Mouse (Mus musculus) C2C12 (cell line): Measurements from ENCODE around the gene Fchsd2. TPM values are rescaled to one million over a fixed set of nuclear protein-coding genes. Genes with fewer than 3 reads are reported as not detected.

Experiments
- H3K27me3 ChIP-seq: one replicate; pipeline ENCODE4 v1.6.1; 2011; ENCODE audit not compliant: control insufficient read depth, insufficient read depth, insufficient read length
- H3K36me3 ChIP-seq: one replicate; pipeline ENCODE4 v1.6.1; 2011; ENCODE audit not compliant: control insufficient read depth, insufficient read depth
- H3K4me3 ChIP-seq: one replicate; pipeline ENCODE4 v1.5.1; 2011; ENCODE audit warnings: mild to moderate bottlenecking, control low read depth; ENCODE audit not compliant: poor library complexity, insufficient read depth, severe bottlenecking
- H3K79me2 ChIP-seq: one replicate; pipeline ENCODE4 v1.6.1; 2011; ENCODE audit not compliant: control insufficient read depth, insufficient read depth
- H3K79me3 ChIP-seq: one replicate; pipeline ENCODE4 v1.6.1; 2011; ENCODE audit warnings: low read depth, control low read depth
- H3ac ChIP-seq: one replicate; pipeline ENCODE3; 2011; ENCODE audit warnings: low read depth; ENCODE audit not compliant: control insufficient read depth, insufficient read length
- CEBPB ChIP-seq: IDR thresholded peaks from one replicate; pipeline ENCODE4 v1.6.1; 2011; ENCODE audit warnings: low read depth, mild to moderate bottlenecking, control low read depth, moderate library complexity
- CTCF ChIP-seq: IDR thresholded peaks from one replicate; pipeline ENCODE4 v1.5.1; 2011; ENCODE audit not compliant: control insufficient read depth, insufficient read depth, insufficient read length
- FOSL1 ChIP-seq: IDR thresholded peaks from one replicate; pipeline ENCODE4 v1.8.0; 2011; ENCODE audit warnings: mild to moderate bottlenecking, low read length; ENCODE audit not compliant: poor library complexity, insufficient read depth, severe bottlenecking
- MAX ChIP-seq: IDR thresholded peaks from one replicate; pipeline ENCODE4 v1.6.1; 2011; ENCODE audit warnings: mild to moderate bottlenecking, control low read depth
- MYOD1 ChIP-seq: IDR thresholded peaks from one replicate; pipeline ENCODE4 v1.6.1; 2011; ENCODE audit warnings: low read depth; ENCODE audit not compliant: control insufficient read depth, insufficient read length
- MYOG ChIP-seq: IDR thresholded peaks from one replicate; pipeline ENCODE4 v1.6.1; 2011; ENCODE audit not compliant: control insufficient read depth, insufficient read length; ENCODE audit errors: extremely low read depth
- USF1 ChIP-seq: IDR thresholded peaks from one replicate; pipeline ENCODE4 v1.6.1; 2011; ENCODE audit warnings: low read depth, mild to moderate bottlenecking, control low read depth, moderate library complexity
- polyA plus RNA-seq: library from polyadenylated mRNA; unstranded; fragments of >200 nt; fragmentation: generic; extraction: Trizol; gene quantifications from one replicate; pipeline ENCODE4 v1.2.1, GENCODE M21; 2012; ENCODE audit warnings: missing spikeins

The Fchsd2 gene
- polyA plus RNA-seq, 1 experiment, result 2.4 TPM

GRCm38 (mm10) chr7:101128536-101128935 lies 35.9 kb downstream of the Fchsd2 start:
- TF ChIP-seq CEBPB, result no peak
- TF ChIP-seq CTCF, result no peak
- TF ChIP-seq MYOG, result no peak
- TF ChIP-seq MAX, result no peak
- TF ChIP-seq MYOD1, result no peak
- no peak for TF ChIP-seq USF1
- TF ChIP-seq FOSL1, result no peak
- no peaks in the 10 kb centered on the region for H3K36me3 ChIP-seq
- H3K27me3 ChIP-seq, result no peaks in the 10 kb centered on the region
- no peaks in the 10 kb centered on the region for H3K79me2 ChIP-seq
- no peak overlapping the region for H3ac ChIP-seq
- H3K4me3 ChIP-seq, result no peak overlapping the region
- no peaks in the 10 kb centered on the region for H3K79me3 ChIP-seq

GRCm38 (mm10) chr7:101130646-101131045 lies 38.0 kb downstream of the Fchsd2 start:
- H3K27me3 ChIP-seq, result no peaks in the 10 kb centered on the region
- no peaks in the 10 kb centered on the region for H3K79me2 ChIP-seq
- H3K36me3 ChIP-seq, result no peaks in the 10 kb centered on the region
- no peak overlapping the region for H3ac ChIP-seq
- H3K4me3 ChIP-seq, result no peak overlapping the region
- no peak for TF ChIP-seq USF1
- H3K79me3 ChIP-seq, result no peaks in the 10 kb centered on the region

GRCm38 (mm10) chr7:101131281-101131680 lies 38.6 kb downstream of the Fchsd2 start:
- Histone ChIP-seq H3ac (no peak overlapping the region), H3K36me3 (no peaks in the 10 kb centered on the region), H3K27me3 (no peaks in the 10 kb centered on the region), H3K4me3 (no peak overlapping the region), H3K79me2 (no peaks in the 10 kb centered on the region), H3K79me3 (no peaks in the 10 kb centered on the region)
- TF ChIP-seq CTCF, result no peak
- TF ChIP-seq MYOD1, result no peak
- TF ChIP-seq CEBPB, result no peak
- no peak for TF ChIP-seq FOSL1
- TF ChIP-seq MYOG, result no peak
- TF ChIP-seq USF1, result no peak
- TF ChIP-seq MAX, result no peak

GRCm38 (mm10) chr7:101133591-101133990 lies 40.9 kb downstream of the Fchsd2 start:
- H3ac ChIP-seq, result no peak overlapping the region
- H3K4me3 ChIP-seq, result no peak overlapping the region
- no peak for TF ChIP-seq MAX
- no peak for TF ChIP-seq CEBPB
- TF ChIP-seq MYOD1, result no peak
- no peak for TF ChIP-seq MYOG
- TF ChIP-seq CTCF, result no peak
- no peak for TF ChIP-seq USF1
- TF ChIP-seq FOSL1, result no peak

GRCm38 (mm10) chr7:101134117-101134516 lies 41.5 kb downstream of the Fchsd2 start:
- Histone ChIP-seq H3K36me3 (no peaks in the 10 kb centered on the region), H3K79me2 (no peaks in the 10 kb centered on the region), H3ac (no peak overlapping the region), H3K27me3 (no peaks in the 10 kb centered on the region), H3K79me3 (no peaks in the 10 kb centered on the region), H3K4me3 (no peak overlapping the region)
- no peak for TF ChIP-seq MAX
- no peak for TF ChIP-seq MYOD1
- no peak for TF ChIP-seq USF1
- TF ChIP-seq MYOG, result no peak
- no peak for TF ChIP-seq CEBPB
- TF ChIP-seq FOSL1, result no peak
- TF ChIP-seq CTCF, result no peak

More at GRCm38 (mm10) chr7:101133591-101133990, 40.9 kb downstream of the Fchsd2 start:
- H3K36me3 ChIP-seq, result no peaks in the 10 kb centered on the region
- no peaks in the 10 kb centered on the region for H3K27me3 ChIP-seq
- H3K79me2 ChIP-seq, result no peaks in the 10 kb centered on the region
- H3K79me3 ChIP-seq, result no peaks in the 10 kb centered on the region

- Histone ChIP-seq H3K79me3 (no peaks in the 10 kb centered on the region), H3ac (no peak overlapping the region), H3K27me3 (no peaks in the 10 kb centered on the region), H3K4me3 (no peak overlapping the region), H3K79me2 (no peaks in the 10 kb centered on the region), H3K36me3 (no peaks in the 10 kb centered on the region)
- TF ChIP-seq USF1, result no peak
- TF ChIP-seq MAX, result no peak
- no peak for TF ChIP-seq CEBPB
- no peak for TF ChIP-seq FOSL1
- TF ChIP-seq MYOD1, result no peak
- TF ChIP-seq MYOG, result no peak
- no peak for TF ChIP-seq CTCF
Observed at GRCm38 (mm10) chr7:101138819-101139218, 46.2 kb downstream of the Fchsd2 start.
